Mouse (Mus musculus): ENCODE measurements around the gene Tent2.

- TF ChIP-seq POLR2A (IDR thresholded peaks at IDR 0.05; ENCODE audit: low read depth, low read length) (no peak), CTCF (IDR thresholded peaks at IDR 0.05; ENCODE audit: borderline replicate concordance, insufficient read depth, low read length) (no peak)
Measured at GRCm38 (mm10) chr13:93234267-93235039, 42.3 kb upstream of the Tent2 start.
